Mouse (Mus musculus): Measurements from ENCODE around the gene Atp23.
"Not testable (repeated sequence)": the region's sequence is repeated elsewhere in the genome, so short reads cannot be mapped to it uniquely, and the experiment has no call there.

The Atp23 gene

GRCm38 (mm10) chr10:126826216-126826615, 74.9 kb downstream of the Atp23 start:
- not testable (repeated sequence) for DNase-seq (ENCODE audit: low spot score)

DNA sequence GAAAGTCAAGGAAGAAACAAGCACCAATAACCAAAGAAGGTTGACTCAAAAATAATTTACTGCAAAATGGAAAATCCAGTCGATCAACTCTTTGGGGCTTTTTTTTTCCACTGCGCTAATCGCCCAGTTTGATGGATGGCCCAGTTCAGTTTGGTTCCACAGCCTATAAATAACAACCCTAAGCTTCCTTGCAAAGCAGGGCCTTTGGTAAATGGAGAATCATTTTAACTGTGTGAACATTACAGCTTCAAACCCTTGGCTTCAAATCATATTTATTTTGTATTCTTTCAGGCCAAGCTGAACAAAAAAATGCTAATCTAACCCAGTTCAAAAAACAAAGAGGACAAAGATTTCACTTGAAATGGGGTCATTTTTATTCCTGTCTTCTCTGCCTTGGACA, 78.7 kb downstream of the Atp23 start:
- DNase-seq (ENCODE audit: low spot score), result no peak

All from urinary bladder, postnatal 10 days (tissue).